Mouse (Mus musculus): ENCODE measurements around the gene Vmn1r33. TPM values are rescaled to one million over a fixed set of nuclear protein-coding genes. Genes with fewer than 3 reads are reported as not detected.

Gene Vmn1r33
- total RNA-seq (2023), result not detected

DNA sequence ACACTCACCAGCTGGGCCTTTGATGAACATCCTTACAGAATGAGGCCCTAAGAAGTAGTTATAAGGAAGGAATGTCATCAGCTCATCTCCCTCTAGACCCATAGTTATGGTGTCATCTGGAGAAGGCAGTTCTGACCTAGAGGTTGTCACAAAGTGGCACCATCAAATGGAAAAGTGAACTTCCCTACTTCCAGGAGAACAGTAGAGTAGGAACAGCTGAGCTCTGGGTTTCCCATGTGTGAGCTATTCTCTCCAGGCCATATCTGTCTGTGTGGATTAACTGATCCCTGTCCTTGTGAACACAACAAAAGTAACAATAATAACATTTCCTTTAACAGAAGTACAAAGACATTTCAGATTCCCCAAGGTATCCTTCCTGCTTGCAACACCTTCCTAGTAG is at the start of gene Vmn1r33:
Vmn1r33 (minus strand) TSS at position 101 of the 400 bp plus-strand sequence.

GRCm38 (mm10) chr6:66643779-66644178 is 25.7 kb upstream of the Vmn1r33 start, which contains the start of gene Vmn1r34:
TSS of gene Vmn1r34 (minus strand) at chr6:66643879.

Other genes starting within 250 kb of the Vmn1r33 start
- gene Mad2l1, start 82.9 kb downstream of the Vmn1r33 start, total RNA-seq (2023), result 1 to 10 TPM; 3.5 to 6.0 TPM
- gene Vmn1r32, start 58.2 kb downstream of the Vmn1r33 start, total RNA-seq (2023), result not detected
- not detected for gene Vmn1r34, start 25.6 kb upstream of the Vmn1r33 start, total RNA-seq (2023)
- gene Vmn1r35, start 67.6 kb upstream of the Vmn1r33 start, total RNA-seq (2023), result not detected
- not detected for gene Vmn1r36, start 100.9 kb upstream of the Vmn1r33 start, total RNA-seq (2023)
- gene Vmn1r37, start 111.1 kb upstream of the Vmn1r33 start, total RNA-seq (2023), result not detected
- gene Vmn1r38, start 164.3 kb upstream of the Vmn1r33 start, total RNA-seq (2023), result not detected
- not detected for gene Vmn1r39, start 192.3 kb upstream of the Vmn1r33 start, total RNA-seq (2023)